8 mouse cellular contexts compared by ENCODE assay signal in the genomic region with DNA sequence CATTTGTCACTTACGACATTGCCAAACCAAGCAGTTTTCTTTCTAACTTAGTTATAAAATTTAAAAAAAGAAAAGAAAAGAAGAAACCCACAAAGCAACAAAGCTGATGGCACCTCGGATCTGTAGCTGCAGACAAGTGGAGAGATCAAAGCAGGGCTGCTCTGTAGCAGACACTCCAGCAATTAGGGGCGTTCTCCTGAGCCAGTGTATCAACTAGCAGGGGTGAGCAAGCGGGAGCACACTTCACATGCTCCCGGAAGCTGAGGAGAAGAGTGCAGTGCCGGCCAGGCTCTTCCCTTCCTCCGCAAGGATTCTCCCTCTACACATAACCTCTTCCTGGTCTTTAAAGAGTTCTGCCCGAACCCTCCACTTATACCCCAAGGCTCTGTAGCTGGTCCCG.
DNase-seq lines count a peak whose midpoint lies in the region; ATAC-seq lines count a peak whose summit lies in the region.

No protein-coding gene starts in this region.

- peak overlapping the region; percentile 50 for H3K4me2 ChIP-seq in kidney, embryonic 16.5 days (replicated peaks; ENCODE audit: low read depth, low read length)
- peak overlapping the region; percentile 33 for H3K4me2 ChIP-seq in embryonic facial prominence, embryonic 15.5 days (replicated peaks)
- H3K4me2 ChIP-seq in intestine, embryonic 14.5 days (ENCODE audit: low read length), result peak overlapping the region; percentile 43
- peak overlapping the region; percentile 46 for H3K4me2 ChIP-seq in neural tube, embryonic 12.5 days (replicated peaks)

- no peak overlapping the region for H3K9ac ChIP-seq in kidney, embryonic 16.5 days (replicated peaks; ENCODE audit: low read length)
- no peak overlapping the region for H3K9ac ChIP-seq in embryonic facial prominence, embryonic 15.5 days
- H3K9ac ChIP-seq in intestine, embryonic 14.5 days (ENCODE audit: low read length), result no peak overlapping the region
- no peak overlapping the region for H3K9ac ChIP-seq in neural tube, embryonic 12.5 days

- WGBS in kidney, embryonic 16.5 days, result 4% methylated on average over 9 of the region's 9 CpGs
- 9% methylated on average over 9 of the region's 9 CpGs for WGBS in embryonic facial prominence, embryonic 15.5 days
- WGBS in intestine, embryonic 14.5 days, result 8% methylated on average over 9 of the region's 9 CpGs
- 4% methylated on average over 9 of the region's 9 CpGs for WGBS in neural tube, embryonic 12.5 days

- no peak for DNase-seq in kidney, adult 11 months
- peak; percentile 53 for DNase-seq in intestine, embryonic 14.5 days (ENCODE audit: low spot score)
- no peak for DNase-seq in layer of hippocampus, adult 8-10 months (ENCODE audit: low spot score in 2 of 2)
- DNase-seq in cerebellum, postnatal 25 days, result no peak
- no peak for DNase-seq in layer of hippocampus, adult 11-12 months (ENCODE audit: low spot score)

- 0 out of 2 replicates have a peak, but pooled peaks cover 2% of the 10 kb centered on the region for H3K9me3 ChIP-seq in kidney, embryonic 16.5 days (ENCODE audit: low read length)
- H3K9me3 ChIP-seq in embryonic facial prominence, embryonic 15.5 days (replicated peaks), result no peaks in the 10 kb centered on the region
- H3K9me3 ChIP-seq in intestine, embryonic 14.5 days (ENCODE audit: control insufficient read depth, low read length), result no peaks in the 10 kb centered on the region
- H3K9me3 ChIP-seq in neural tube, embryonic 12.5 days, result no peaks in the 10 kb centered on the region

- H3K4me3 ChIP-seq in kidney, embryonic 16.5 days (ENCODE audit: low read length), result peak overlapping the region; percentile 23
- no peak overlapping the region for H3K4me3 ChIP-seq in embryonic facial prominence, embryonic 15.5 days (replicated peaks)
- H3K4me3 ChIP-seq in intestine, embryonic 14.5 days (ENCODE audit: low read depth, low read length), result peak overlapping the region; percentile 25
- no peak overlapping the region; the same call in 1 of the 2 replicates for H3K4me3 ChIP-seq in neural tube, embryonic 12.5 days

- no peak for ATAC-seq in kidney, embryonic 16.5 days (ENCODE audit: low FRiP score, low TSS enrichment)
- ATAC-seq in embryonic facial prominence, embryonic 15.5 days (ENCODE audit: insufficient number of reproducible peaks, low FRiP score, low TSS enrichment, low read depth), result no peak
- no peak for ATAC-seq in intestine, embryonic 14.5 days (replicated peaks; ENCODE audit: low FRiP score, low TSS enrichment, low read depth)
- no peak for ATAC-seq in neural tube, embryonic 12.5 days (ENCODE audit: low FRiP score, low read depth)

- no peaks in the 10 kb centered on the region for H3K36me3 ChIP-seq in kidney, embryonic 16.5 days (ENCODE audit: insufficient read depth, low read length)
- H3K36me3 ChIP-seq in embryonic facial prominence, embryonic 15.5 days, result no peaks in the 10 kb centered on the region
- H3K36me3 ChIP-seq in intestine, embryonic 14.5 days (ENCODE audit: control insufficient read depth, insufficient read depth, low read length), result no peaks in the 10 kb centered on the region
- no peaks in the 10 kb centered on the region for H3K36me3 ChIP-seq in neural tube, embryonic 12.5 days

- H3K4me1 ChIP-seq in kidney, embryonic 16.5 days (ENCODE audit: insufficient read depth, low read length), result peaks cover 10% of the 10 kb centered on the region
- H3K4me1 ChIP-seq in embryonic facial prominence, embryonic 15.5 days, result peaks cover 5% of the 10 kb centered on the region; the same call in 1 of the 2 replicates
- 0 out of 2 replicates have a peak, but pooled peaks cover 3% of the 10 kb centered on the region for H3K4me1 ChIP-seq in intestine, embryonic 14.5 days (replicated peaks; ENCODE audit: control insufficient read depth, insufficient read depth, low read length)
- peaks cover 32% of the 10 kb centered on the region for H3K4me1 ChIP-seq in neural tube, embryonic 12.5 days

- H3K27ac ChIP-seq in kidney, embryonic 16.5 days (ENCODE audit: low read length), result no peak overlapping the region
- H3K27ac ChIP-seq in embryonic facial prominence, embryonic 15.5 days (replicated peaks), result no peak overlapping the region
- no peak overlapping the region for H3K27ac ChIP-seq in intestine, embryonic 14.5 days (ENCODE audit: low read depth)
- no peak overlapping the region for H3K27ac ChIP-seq in neural tube, embryonic 12.5 days

- H3K27me3 ChIP-seq in kidney, embryonic 16.5 days (ENCODE audit: insufficient read depth, low read length), result peaks cover 10% of the 10 kb centered on the region; the same call in 1 of the 2 replicates
- peaks cover 49% of the 10 kb centered on the region for H3K27me3 ChIP-seq in embryonic facial prominence, embryonic 15.5 days
- H3K27me3 ChIP-seq in intestine, embryonic 14.5 days (replicated peaks; ENCODE audit: control insufficient read depth, insufficient read depth, low read length), result peaks cover 9% of the 10 kb centered on the region
- peaks cover 36% of the 10 kb centered on the region for H3K27me3 ChIP-seq in neural tube, embryonic 12.5 days (replicated peaks)

Comparison
In these comparisons a context has a peak if more than half of its experiments do, and no peak if none do; other contexts are left out.
1. H3K4me3 ChIP-seq: peak in kidney, embryonic 16.5 days (single experiment) and intestine, embryonic 14.5 days (single experiment); none in embryonic facial prominence, embryonic 15.5 days (single experiment) and neural tube, embryonic 12.5 days (single experiment).
2. Peak in every context shown above with its lines, with median percentiles within 50 percentile points of each other: H3K4me2 ChIP-seq.